Mouse (Mus musculus) lung, adult 2 months (tissue): ENCODE measurements around the gene Dennd4b. TPM values are rescaled to one million over a fixed set of nuclear protein-coding genes. Genes with fewer than 3 reads are reported as not detected.
A peak's percentile ranks its signal among the peaks of the same experiment; 100 is the strongest.
"Not testable (repeated sequence)": the region's sequence is repeated elsewhere in the genome, so short reads cannot be mapped to it uniquely, and the experiment has no call there.

ENCODE experiments used
- DNase-seq: peaks from one replicate; pipeline ENCODE4 v3.0.0; 2022
- H3K4me1 ChIP-seq: fragments of 200-500 bp; 2 replicates; pipeline ENCODE4 v1.6.1; 2011; ENCODE audit warnings: low read length; ENCODE audit not compliant: control insufficient read depth, insufficient read depth
- H3K4me3 ChIP-seq: fragments of 200-500 bp; replicated peaks from 2 replicates; pipeline ENCODE3; 2011; ENCODE audit warnings: low read depth, mild to moderate bottlenecking, control low read depth, low read length; ENCODE audit errors: extremely low read depth
- CTCF ChIP-seq: fragments of 200-500 bp; IDR thresholded peaks from 2 replicates; pipeline ENCODE4 v1.5.1; 2011; ENCODE audit warnings: mild to moderate bottlenecking, low read length, control low read depth; ENCODE audit not compliant: insufficient read depth
- POLR2A ChIP-seq: fragments of 200-500 bp; IDR thresholded peaks from 2 replicates; pipeline ENCODE4 v1.6.1; 2011; ENCODE audit warnings: low read depth, mild to moderate bottlenecking, control low read depth, low read length, borderline replicate concordance; ENCODE audit errors: extremely low read depth
- WGBS: fragments of 180-500 bp; shearing (Covaris S2); methylation state at CpG from one replicate; pipeline ENCODE4 v1.1.7; 2018; 5-methylcytosine and 5-hydroxymethylcytosine counted together
- polyA plus RNA-seq: library from polyadenylated mRNA; depleted of rRNA; stranded (reverse); fragments of >200 nt; gene quantifications from 2 replicates; pipeline ENCODE4 v1.2.3, GENCODE M21; 2012

Gene Dennd4b
- polyA plus RNA-seq, 1 experiment, result 37.5 TPM

GRCm38 (mm10) chr3:90241251-90241650 lies 23.7 kb upstream of the Dennd4b start:
- no peak overlapping the region for H3K4me3 ChIP-seq
- WGBS, result 90% methylated on average over 2 of the region's 2 CpGs
- H3K4me1 ChIP-seq, result peaks cover 2% of the 10 kb centered on the region; the same call in 1 of the 2 replicates
- DNase-seq, result no peak
- no peak for TF ChIP-seq CTCF

GRCm38 (mm10) chr3:90241669-90242358 lies 23.2 kb upstream of the Dennd4b start:
- H3K4me3 ChIP-seq, result no peak overlapping the region
- no peak for TF ChIP-seq CTCF
- TF ChIP-seq POLR2A, result no peak
- 86% methylated on average over 10 of the region's 10 CpGs for WGBS
- DNase-seq, result no peak
- peaks cover 2% of the 10 kb centered on the region; the same call in 1 of the 2 replicates for H3K4me1 ChIP-seq

DNA sequence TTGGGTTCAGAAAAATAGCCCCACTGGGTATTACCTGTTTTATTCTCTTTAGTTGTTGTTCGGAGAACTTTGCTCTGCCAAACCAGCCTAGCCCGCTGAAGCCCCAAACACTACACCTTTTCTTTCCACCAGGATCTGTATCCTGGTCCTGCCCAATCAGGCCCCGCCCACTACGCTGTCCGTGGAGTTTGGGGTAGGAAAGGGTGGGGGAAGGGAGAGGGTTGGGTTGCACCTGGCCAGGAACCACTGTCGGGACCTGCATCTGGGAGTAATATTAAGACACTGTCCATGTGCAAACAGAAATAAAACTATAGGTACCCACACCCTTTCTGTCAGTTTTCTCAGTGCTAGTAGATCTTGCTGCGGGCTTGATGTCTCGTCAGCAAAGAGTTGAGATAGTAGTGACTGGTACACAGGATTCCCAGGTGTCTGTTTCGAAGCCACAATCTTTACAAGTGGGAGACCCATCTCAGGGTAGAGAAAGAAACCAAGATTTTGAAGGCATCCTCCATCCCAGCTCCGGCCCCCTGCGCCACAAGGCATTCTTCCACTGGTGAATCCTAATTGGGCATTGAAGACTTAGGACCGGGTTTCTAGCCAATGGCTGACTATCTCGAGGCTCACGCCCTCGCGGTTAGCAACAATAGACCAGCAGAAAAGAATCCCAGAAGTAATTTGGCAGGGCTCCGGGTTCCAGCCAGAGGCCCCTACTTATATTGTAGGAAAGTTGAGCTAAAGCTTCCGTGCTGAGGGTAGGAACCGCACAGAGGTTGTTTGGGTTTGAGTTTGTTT lies 21.8 kb upstream of the Dennd4b start, which contains the start of gene Creb3l4:
TSS of gene Creb3l4 (minus strand) at position 529 of the 792 bp plus-strand sequence.
- no peak for TF ChIP-seq CTCF
- no peak; the same call in 1 of the 2 replicates for TF ChIP-seq POLR2A
- 17% methylated on average over 19 of the region's 19 CpGs for WGBS

GRCm38 (mm10) chr3:90245406-90245805 lies 19.6 kb upstream of the Dennd4b start:
- no peak overlapping the region for H3K4me3 ChIP-seq
- WGBS, result 41% methylated on average over 2 of the region's 2 CpGs
- TF ChIP-seq POLR2A (no peak), CTCF (no peak)
- peaks cover 6% of the 10 kb centered on the region for H3K4me1 ChIP-seq
- DNase-seq, result no peak

More for the DNA sequence above, 21.8 kb upstream of the Dennd4b start, which contains the start of gene Creb3l4:
- peak within 1 kb of the TSS; percentile 45 for H3K4me3 ChIP-seq
- DNase-seq, result peak; percentile 61
- H3K4me1 ChIP-seq, result peaks cover 2% of the 10 kb centered on the region; the same call in 1 of the 2 replicates

DNA sequence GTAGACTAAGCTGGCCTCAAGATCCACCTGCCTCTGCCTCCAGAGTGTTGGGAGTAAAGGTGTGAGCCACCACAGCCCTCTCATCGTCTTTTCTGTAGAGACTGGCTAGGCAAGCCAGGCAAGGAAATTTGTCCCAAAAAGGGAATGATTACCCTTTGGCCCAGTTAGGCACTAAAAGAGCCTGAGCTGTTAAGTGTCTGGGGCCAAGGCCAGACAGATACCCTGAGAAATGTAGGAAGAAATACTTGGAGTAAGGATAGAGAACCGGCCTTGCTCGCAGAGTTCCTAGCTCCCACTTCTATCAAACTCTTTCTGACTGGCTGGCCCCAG lies 17.4 kb upstream of the Dennd4b start:
- WGBS, result 3% methylated on average over 3 of the region's 3 CpGs
- TF ChIP-seq CTCF (no peak), POLR2A (no peak)
- peaks cover 6% of the 10 kb centered on the region for H3K4me1 ChIP-seq
- H3K4me3 ChIP-seq, result peak overlapping the region; percentile 72
- DNase-seq, result no peak

GRCm38 (mm10) chr3:90247960-90248745 lies 16.8 kb upstream of the Dennd4b start, which contains the start of gene Slc39a1:
Gene Slc39a1, plus strand, starts transcription at chr3:90248172.
- H3K4me3 ChIP-seq, result peak within 1 kb of the TSS; percentile 92
- peak; percentile 53; the same call in 1 of the 2 replicates for TF ChIP-seq POLR2A
- no peak for TF ChIP-seq CTCF
- under 1% methylated on average over 44 of the region's 44 CpGs for WGBS
- H3K4me1 ChIP-seq, result peaks cover 4% of the 10 kb centered on the region
- peak; percentile 91 for DNase-seq

- DNase-seq, result no peak
- H3K4me1 ChIP-seq, result peaks cover 4% of the 10 kb centered on the region; the same call in 1 of the 2 replicates
- H3K4me3 ChIP-seq, result peak overlapping the region; percentile 92
- no peak for TF ChIP-seq POLR2A
- no peak for TF ChIP-seq CTCF
- WGBS, result 1% methylated on average over 10 of the region's 10 CpGs
Observed at GRCm38 (mm10) chr3:90248746-90249100, 16.3 kb upstream of the Dennd4b start.

DNA sequence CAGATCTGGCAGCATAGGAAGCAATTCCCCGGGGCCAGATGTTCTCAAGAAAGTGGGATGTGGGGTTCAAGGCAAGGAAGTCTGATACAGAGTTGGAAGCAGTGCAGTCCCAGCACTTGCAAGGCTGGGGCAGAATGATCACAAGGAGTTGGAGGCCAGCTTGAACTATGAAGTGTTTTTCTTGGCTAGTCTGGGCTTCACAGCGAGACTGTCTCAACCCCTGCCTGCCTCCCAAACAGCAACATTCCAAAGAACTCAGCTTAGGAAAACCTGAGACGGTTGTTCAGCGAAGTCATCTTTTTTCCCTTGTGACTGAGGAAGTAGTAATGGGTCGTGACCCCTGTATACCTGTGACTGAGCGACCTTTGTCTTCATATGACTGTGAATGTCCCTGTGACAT lies 14.2 kb upstream of the Dennd4b start:
- no peak overlapping the region for H3K4me3 ChIP-seq
- no peak for TF ChIP-seq CTCF
- no peak for TF ChIP-seq POLR2A
- DNase-seq, result no peak
- H3K4me1 ChIP-seq, result peaks cover 8% of the 10 kb centered on the region
- 72% methylated on average over 6 of the region's 6 CpGs for WGBS

GRCm38 (mm10) chr3:90251731-90252226 lies 13.2 kb upstream of the Dennd4b start:
- H3K4me1 ChIP-seq, DNase-seq, H3K4me3 ChIP-seq: not testable (repeated sequence)
- WGBS, result 96% methylated on average over 11 of the region's 12 CpGs

DNA sequence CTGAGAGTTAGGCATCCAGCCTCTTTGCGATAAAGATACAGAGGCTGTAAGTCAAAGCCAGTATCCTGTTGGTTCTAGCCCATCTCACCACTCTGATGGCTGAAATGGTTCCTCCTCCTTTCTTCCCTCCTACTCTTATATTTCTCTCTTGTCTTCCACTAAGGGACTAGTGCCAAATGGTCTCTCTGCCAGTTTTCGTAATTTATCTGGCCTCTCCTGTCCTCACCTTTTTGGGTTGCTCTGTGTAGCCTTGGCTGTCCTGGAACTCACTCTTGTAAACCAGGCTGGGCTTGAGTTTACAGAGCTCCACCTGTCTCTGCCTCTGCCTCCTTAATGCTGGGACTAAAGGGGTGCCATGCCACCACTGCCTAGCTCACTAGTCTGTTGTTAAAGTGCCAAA lies 12.3 kb upstream of the Dennd4b start:
- H3K4me3 ChIP-seq, H3K4me1 ChIP-seq, DNase-seq: not testable (repeated sequence)
- WGBS, result 80% methylated on average over 2 of the region's 2 CpGs

GRCm38 (mm10) chr3:90253174-90253573 lies 11.8 kb upstream of the Dennd4b start:
- 56% methylated on average over 1 of the region's 1 CpGs for WGBS
- H3K4me1 ChIP-seq, H3K4me3 ChIP-seq, DNase-seq: not testable (repeated sequence)
